7 mouse cellular contexts compared by ENCODE assay signal in the genomic region with DNA sequence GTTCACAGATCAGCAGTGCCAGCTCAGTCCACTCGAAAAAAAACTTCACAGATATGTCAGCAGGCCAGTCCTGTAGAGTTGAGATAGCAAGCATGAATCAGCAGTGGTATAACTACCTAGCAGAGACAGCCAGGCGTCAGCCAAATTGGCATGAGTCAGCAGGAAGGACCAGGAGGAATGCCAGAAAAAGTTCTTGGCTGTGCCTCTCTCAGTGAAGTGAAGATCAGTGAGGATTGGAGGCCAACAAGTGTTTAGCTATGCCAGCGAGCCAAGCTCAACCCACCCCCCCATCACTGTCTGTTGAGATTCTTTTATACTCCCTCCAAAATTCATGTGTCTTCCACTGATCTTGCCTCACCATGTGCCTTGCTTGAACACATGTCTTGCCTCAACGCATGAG.
DNase-seq lines count a peak whose midpoint lies in the region.

No protein-coding gene starts in this region.

- peak; percentile 19 for DNase-seq in urinary bladder, postnatal 14 days (ENCODE audit: low spot score)
- no peak for DNase-seq in urinary bladder, postnatal 10 days (ENCODE audit: low spot score)
- peak; percentile 22 to 82 for DNase-seq in frontal cortex, adult 2 months (ENCODE audit: extremely low spot score in 1 of 2, low spot score in 1 of 2)
- DNase-seq in layer of hippocampus, postnatal 36 days, result peak; percentile 11 to 25
- peak; percentile 68 for DNase-seq in telencephalon, adult 2 months (ENCODE audit: low read depth, low spot score)
- no peak for DNase-seq in spleen, postnatal 10 days (ENCODE audit: low spot score in 2 of 2)
- no peak for DNase-seq in spleen, adult 12 weeks (ENCODE audit: low spot score)

Comparison
In these comparisons a context has a peak if more than half of its experiments do, and no peak if none do; other contexts are left out.
1. DNase-seq: peak in urinary bladder, postnatal 14 days (single experiment), frontal cortex, adult 2 months (2 of 2), layer of hippocampus, postnatal 36 days (2 of 2) and telencephalon, adult 2 months (single experiment); none in urinary bladder, postnatal 10 days (single experiment), spleen, postnatal 10 days (0 of 2) and spleen, adult 12 weeks (single experiment).